Mouse (Mus musculus) hindbrain, embryonic 12.5 days (tissue): ENCODE results near the gene Ppm1a. TPM values are rescaled to one million over a fixed set of nuclear protein-coding genes. Genes with fewer than 3 reads are reported as not detected.

Experiments
- ATAC-seq: fragments of 200-750 bp; cut with Nextera tagmentation; 2 replicates; pipeline ENCODE4 v1.8.0; 2017; ENCODE audit warnings: moderate TSS enrichment; ENCODE audit not compliant: low FRiP score
- H3K27ac ChIP-seq: fragments of 300-500 bp; sonication (generic); 2 replicates; pipeline ENCODE4 v1.5.1; 2016; ENCODE audit warnings: mild to moderate bottlenecking
- H3K27me3 ChIP-seq: fragments of 300-500 bp; sonication (generic); 2 replicates; pipeline ENCODE4 v1.6.1; 2016; ENCODE audit warnings: mild to moderate bottlenecking
- H3K36me3 ChIP-seq: fragments of 300-500 bp; sonication (generic); 2 replicates; pipeline ENCODE4 v1.6.1; 2016; ENCODE audit warnings: mild to moderate bottlenecking
- H3K4me1 ChIP-seq: fragments of 300-500 bp; sonication (generic); 2 replicates; pipeline ENCODE4 v1.6.1; 2016
- H3K4me2 ChIP-seq: fragments of 300-500 bp; sonication (generic); replicated peaks from 2 replicates; pipeline ENCODE4 v1.6.1; 2016; ENCODE audit warnings: mild to moderate bottlenecking
- H3K4me3 ChIP-seq: fragments of 300-500 bp; sonication (generic); 2 replicates; pipeline ENCODE4 v1.5.1; 2016; ENCODE audit warnings: mild to moderate bottlenecking
- H3K9ac ChIP-seq: fragments of 300-500 bp; sonication (generic); 2 replicates; pipeline ENCODE4 v1.6.1; 2016; ENCODE audit warnings: mild to moderate bottlenecking, moderate library complexity
- H3K9me3 ChIP-seq: fragments of 300-500 bp; sonication (generic); replicated peaks from 2 replicates; pipeline ENCODE4 v1.6.1; 2016; ENCODE audit warnings: mild to moderate bottlenecking
- WGBS: fragments of 180-500 bp; shearing (Covaris S2); methylation state at CpG from one replicate; pipeline ENCODE4 v1.1.7; 2016; 5-methylcytosine and 5-hydroxymethylcytosine counted together
- polyA plus RNA-seq: library from polyadenylated mRNA; unstranded; fragments of >200 nt; fragmentation: Nextera tagmentation; extraction: Ambion mirVana; gene quantifications from 2 replicates; pipeline ENCODE4 v1.2.1, GENCODE M21; 2016

The Ppm1a gene
- polyA plus RNA-seq, 1 experiment from 2014 or later: 88.2 TPM

DNA sequence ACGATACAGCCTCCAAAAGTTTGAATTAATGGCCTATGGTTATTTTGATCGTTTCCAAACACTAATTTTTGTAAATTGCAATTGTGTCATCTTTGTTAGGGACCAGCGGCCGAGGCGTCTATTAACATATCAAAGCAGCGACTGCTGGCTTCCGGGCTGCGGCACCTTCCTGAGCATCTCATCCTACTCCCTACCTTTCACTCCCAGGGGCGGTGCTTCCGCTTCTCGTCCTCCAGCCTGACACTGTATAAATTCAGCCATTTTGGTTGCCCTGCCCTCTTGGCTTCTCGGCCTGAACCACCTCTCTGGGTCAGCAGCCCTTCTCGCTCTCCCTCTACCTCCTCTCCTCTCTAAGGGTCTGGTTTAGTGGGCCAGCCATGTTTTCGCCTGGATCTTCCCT is 11.8 kb upstream of the Ppm1a start:
- Histone ChIP-seq H3K4me2 (no peak overlapping the region), H3K27me3 (no peaks in the 10 kb centered on the region), H3K9ac (no peak overlapping the region), H3K4me3 (no peak overlapping the region), H3K9me3 (no peaks in the 10 kb centered on the region), H3K27ac (no peak overlapping the region), H3K4me1 (no peaks in the 10 kb centered on the region), H3K36me3 (no peaks in the 10 kb centered on the region)
- 58% methylated on average over 14 of the region's 14 CpGs for WGBS
- no peak for ATAC-seq

GRCm38 (mm10) chr12:72748341-72748740 is 8.9 kb upstream of the Ppm1a start:
- no peak for ATAC-seq
- H3K9ac ChIP-seq: no peak overlapping the region
- H3K9me3 ChIP-seq: no peaks in the 10 kb centered on the region
- no peaks in the 10 kb centered on the region for H3K27me3 ChIP-seq
- H3K4me1 ChIP-seq: no peaks in the 10 kb centered on the region
- H3K36me3 ChIP-seq: no peaks in the 10 kb centered on the region
- H3K4me3 ChIP-seq: no peak overlapping the region
- H3K4me2 ChIP-seq: no peak overlapping the region
- H3K27ac ChIP-seq: no peak overlapping the region
- 64% methylated on average over 4 of the region's 4 CpGs for WGBS

DNA sequence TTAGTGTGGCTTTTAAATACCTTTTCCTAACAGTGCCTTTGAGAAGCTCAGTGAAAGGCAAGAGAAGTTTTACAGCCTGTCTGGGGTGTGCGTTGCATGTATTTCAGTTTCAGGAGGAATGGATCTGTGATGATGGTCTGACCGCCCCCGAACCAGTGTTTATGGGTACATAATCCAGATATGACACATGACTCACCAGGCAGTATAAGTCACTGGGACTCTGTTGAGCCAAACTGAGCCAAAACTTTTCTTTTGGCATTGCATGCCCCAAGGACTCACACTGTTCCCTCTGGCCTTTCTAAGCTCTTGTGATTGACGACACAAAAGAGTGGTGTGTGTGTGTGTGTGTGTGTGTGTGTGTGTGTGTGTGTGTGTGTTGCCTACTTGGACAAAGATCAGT is 8.4 kb upstream of the Ppm1a start:
- Histone ChIP-seq H3K4me3 (no peak overlapping the region), H3K9ac (no peak overlapping the region), H3K27ac (no peak overlapping the region), H3K4me2 (no peak overlapping the region), H3K27me3 (no peaks in the 10 kb centered on the region), H3K36me3 (no peaks in the 10 kb centered on the region), H3K9me3 (no peaks in the 10 kb centered on the region), H3K4me1 (no peaks in the 10 kb centered on the region)
- WGBS: 71% methylated on average over 4 of the region's 4 CpGs
- ATAC-seq: no peak

GRCm38 (mm10) chr12:72749500-72749899 is 7.8 kb upstream of the Ppm1a start:
- Histone ChIP-seq H3K9ac (no peak overlapping the region), H3K4me3 (no peak overlapping the region), H3K36me3 (no peaks in the 10 kb centered on the region), H3K4me1 (no peaks in the 10 kb centered on the region), H3K4me2 (no peak overlapping the region), H3K27ac (no peak overlapping the region), H3K9me3 (no peaks in the 10 kb centered on the region), H3K27me3 (no peaks in the 10 kb centered on the region)
- WGBS: 86% methylated on average over 2 of the region's 2 CpGs
- no peak for ATAC-seq

DNA sequence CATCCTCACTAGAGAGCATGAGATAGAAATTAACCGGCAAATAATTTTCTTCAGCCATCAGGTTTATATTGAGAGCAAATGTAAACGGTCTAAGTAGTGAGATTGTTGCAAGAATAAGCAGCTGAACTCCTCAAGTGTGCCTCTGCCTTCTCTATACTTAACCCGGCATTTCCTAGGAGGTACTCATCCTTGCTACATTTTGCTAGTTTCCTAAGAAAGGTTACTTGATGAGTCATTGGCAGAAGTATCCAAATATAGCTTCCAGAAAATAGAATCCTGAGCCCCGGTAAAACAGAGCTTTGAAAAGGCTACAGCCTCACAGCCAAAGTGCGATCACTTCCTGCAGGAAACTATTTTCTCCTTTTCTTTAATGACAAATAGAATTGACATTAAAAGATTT is 7.2 kb upstream of the Ppm1a start:
- no peak overlapping the region for H3K4me3 ChIP-seq
- no peaks in the 10 kb centered on the region for H3K4me1 ChIP-seq
- no peaks in the 10 kb centered on the region for H3K36me3 ChIP-seq
- no peak overlapping the region for H3K9ac ChIP-seq
- no peaks in the 10 kb centered on the region for H3K9me3 ChIP-seq
- 91% methylated on average over 5 of the region's 5 CpGs for WGBS
- H3K27me3 ChIP-seq: no peaks in the 10 kb centered on the region
- H3K4me2 ChIP-seq: no peak overlapping the region
- ATAC-seq: no peak
- H3K27ac ChIP-seq: no peak overlapping the region

DNA sequence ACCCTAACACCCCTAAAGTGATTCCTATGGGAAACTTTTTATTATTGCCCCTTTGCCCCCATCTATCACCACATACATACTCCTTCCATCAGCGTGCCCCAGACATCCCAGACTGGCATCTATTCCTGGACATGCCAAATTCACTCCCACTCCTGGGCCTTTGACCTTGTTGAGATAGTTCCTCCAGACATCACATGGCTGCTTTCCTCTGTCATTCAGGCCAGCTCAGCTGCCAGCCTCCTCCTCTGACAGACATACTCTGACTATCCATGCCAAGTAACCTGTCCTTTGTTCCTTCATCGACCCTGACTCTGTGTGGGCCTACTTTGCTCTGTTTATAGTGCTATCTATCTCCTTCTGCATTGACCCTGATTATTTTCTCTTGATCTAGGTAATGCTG is 6.6 kb upstream of the Ppm1a start:
- Histone ChIP-seq H3K27ac (no peak overlapping the region), H3K4me2 (no peak overlapping the region), H3K4me1 (no peaks in the 10 kb centered on the region), H3K9ac (no peak overlapping the region), H3K9me3 (no peaks in the 10 kb centered on the region), H3K36me3 (no peaks in the 10 kb centered on the region), H3K4me3 (no peak overlapping the region), H3K27me3 (no peaks in the 10 kb centered on the region)
- ATAC-seq: no peak
- WGBS: 87% methylated on average over 2 of the region's 2 CpGs

DNA sequence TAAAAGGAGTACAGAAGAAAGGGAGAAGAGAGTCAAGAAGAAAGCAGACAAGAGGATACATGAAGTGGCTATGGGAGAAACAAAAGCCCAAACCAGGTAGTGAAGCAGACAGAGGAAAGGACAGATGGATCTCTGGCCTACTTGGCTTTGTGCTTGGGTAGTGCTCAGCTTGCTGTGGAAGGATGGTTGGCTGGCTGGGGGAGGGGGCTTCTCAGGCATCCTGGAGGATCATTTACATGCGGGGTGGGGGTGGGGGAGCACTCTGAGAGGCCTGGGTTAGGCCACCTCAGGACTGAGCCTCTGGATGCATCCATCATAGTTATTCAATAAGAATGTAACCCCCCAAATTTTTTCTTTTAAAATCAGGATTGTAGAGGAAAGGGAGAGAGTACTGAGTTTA is 341 bp downstream of the Ppm1a start:
- H3K4me3 ChIP-seq: no peak overlapping the region
- no peak for ATAC-seq
- no peaks in the 10 kb centered on the region for H3K9me3 ChIP-seq
- no peak overlapping the region for H3K27ac ChIP-seq
- H3K27me3 ChIP-seq: no peaks in the 10 kb centered on the region
- H3K9ac ChIP-seq: no peak overlapping the region
- no peaks in the 10 kb centered on the region for H3K36me3 ChIP-seq
- 0% methylated on average over 1 of the region's 1 CpGs for WGBS
- H3K4me2 ChIP-seq: no peak overlapping the region
- peaks cover 12% of the 10 kb centered on the region for H3K4me1 ChIP-seq

DNA sequence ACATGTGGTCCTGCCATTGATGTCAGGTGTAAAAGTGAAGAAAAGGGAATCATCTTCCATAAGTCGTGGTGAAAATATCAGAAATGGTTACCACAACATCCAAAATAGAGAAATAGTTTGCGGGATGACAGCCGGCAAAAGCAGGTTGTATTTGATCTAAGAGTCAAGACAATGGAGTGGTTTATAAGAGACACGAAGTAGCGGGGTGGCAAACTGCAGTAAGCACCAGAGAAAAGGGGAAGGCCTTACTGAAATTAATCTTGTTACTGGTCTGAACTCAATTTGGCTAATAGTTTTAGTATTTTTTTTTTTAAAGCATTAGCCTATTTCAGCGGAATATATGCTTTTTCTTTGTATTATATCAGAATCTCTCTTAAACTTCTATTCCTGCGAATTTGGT is 2.7 kb downstream of the Ppm1a start:
- no peak overlapping the region for H3K9ac ChIP-seq
- ATAC-seq: no peak
- H3K27ac ChIP-seq: peak overlapping the region; percentile 98
- H3K36me3 ChIP-seq: no peaks in the 10 kb centered on the region
- WGBS: 14% methylated on average over 7 of the region's 7 CpGs
- no peaks in the 10 kb centered on the region for H3K27me3 ChIP-seq
- H3K9me3 ChIP-seq: no peaks in the 10 kb centered on the region
- peak overlapping the region; percentile 97 for H3K4me3 ChIP-seq
- H3K4me2 ChIP-seq: peak overlapping the region; percentile 67
- H3K4me1 ChIP-seq: peaks cover 25% of the 10 kb centered on the region

GRCm38 (mm10) chr12:72760376-72761229 is 3.3 kb downstream of the Ppm1a start:
- H3K4me2 ChIP-seq: peak overlapping the region; percentile 67
- peak overlapping the region; percentile 97 for H3K4me3 ChIP-seq
- H3K9ac ChIP-seq: peak overlapping the region; percentile 99
- peak; percentile 94 for ATAC-seq
- H3K4me1 ChIP-seq: peaks cover 25% of the 10 kb centered on the region
- H3K36me3 ChIP-seq: no peaks in the 10 kb centered on the region
- peak overlapping the region; percentile 98 for H3K27ac ChIP-seq
- WGBS: under 1% methylated on average over 69 of the region's 78 CpGs
- H3K9me3 ChIP-seq: no peaks in the 10 kb centered on the region
- no peaks in the 10 kb centered on the region for H3K27me3 ChIP-seq

DNA sequence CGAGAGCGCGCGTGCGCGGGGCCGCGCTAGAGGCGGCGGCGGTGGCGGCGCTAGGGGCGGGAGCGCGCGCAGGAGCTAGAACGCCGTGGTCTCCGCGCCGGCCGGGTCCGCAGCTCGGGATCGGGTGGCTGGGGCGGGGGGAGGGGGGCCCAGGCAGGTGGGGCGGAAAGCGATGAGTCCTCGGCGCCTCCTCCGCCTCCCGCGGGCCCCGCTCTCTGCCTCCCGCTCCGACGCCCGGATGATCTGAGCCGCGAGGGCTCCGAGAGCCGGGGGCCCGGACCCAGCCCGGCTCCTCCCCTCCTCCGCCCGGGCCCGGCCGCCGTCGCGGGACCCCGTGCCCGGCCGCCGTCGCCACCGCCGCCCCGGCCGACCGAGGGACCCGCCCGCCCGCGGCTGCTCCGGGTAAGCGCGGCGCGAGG is 4.0 kb downstream of the Ppm1a start:
- peak overlapping the region; percentile 98 for H3K27ac ChIP-seq
- ATAC-seq: peak; percentile 77
- H3K9me3 ChIP-seq: no peaks in the 10 kb centered on the region
- peak overlapping the region; percentile 99 for H3K9ac ChIP-seq
- WGBS: under 1% methylated on average over 28 of the region's 71 CpGs
- H3K4me2 ChIP-seq: peak overlapping the region; percentile 67
- H3K4me3 ChIP-seq: peak overlapping the region; percentile 97
- H3K27me3 ChIP-seq: no peaks in the 10 kb centered on the region
- peaks cover 25% of the 10 kb centered on the region for H3K4me1 ChIP-seq
- no peaks in the 10 kb centered on the region for H3K36me3 ChIP-seq

GRCm38 (mm10) chr12:72761649-72762261 is 4.5 kb downstream of the Ppm1a start:
- Histone ChIP-seq H3K36me3 (no peaks in the 10 kb centered on the region), H3K4me3 (peak overlapping the region; percentile 97), H3K4me1 (peaks cover 23% of the 10 kb centered on the region), H3K27me3 (no peaks in the 10 kb centered on the region), H3K27ac (peak overlapping the region; percentile 98), H3K9me3 (no peaks in the 10 kb centered on the region), H3K9ac (peak overlapping the region; percentile 99), H3K4me2 (peak overlapping the region; percentile 67)
- peak; percentile 71 for ATAC-seq
- WGBS: 0% methylated on average over 22 of the region's 43 CpGs

DNA sequence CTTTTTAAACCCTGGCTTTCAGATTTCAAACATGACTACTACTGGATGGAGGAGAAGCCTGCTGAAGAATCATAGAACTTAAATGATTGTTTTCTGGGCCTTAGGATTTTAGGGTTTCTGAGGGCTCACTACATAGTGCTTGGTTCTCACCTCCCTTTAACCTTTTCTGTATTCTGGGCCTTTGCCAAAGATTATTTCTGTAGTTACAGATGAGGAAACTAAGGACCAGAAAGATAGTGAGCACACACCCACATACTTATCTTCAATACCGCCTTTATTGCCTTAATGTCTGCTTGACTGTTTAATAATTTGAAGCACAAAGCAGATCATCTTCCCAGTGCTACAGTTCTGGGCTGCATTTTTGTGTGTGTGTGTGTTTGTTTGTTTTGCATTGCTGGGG is 5.2 kb downstream of the Ppm1a start:
- peak overlapping the region; percentile 67 for H3K4me2 ChIP-seq
- no peak overlapping the region for H3K27ac ChIP-seq
- ATAC-seq: no peak
- peaks cover 17% of the 10 kb centered on the region for H3K4me1 ChIP-seq
- H3K9me3 ChIP-seq: no peaks in the 10 kb centered on the region
- WGBS: 74% methylated on average over 1 of the region's 1 CpGs
- H3K36me3 ChIP-seq: no peaks in the 10 kb centered on the region
- H3K4me3 ChIP-seq: peak overlapping the region; percentile 97
- H3K9ac ChIP-seq: peak overlapping the region; percentile 99
- no peaks in the 10 kb centered on the region for H3K27me3 ChIP-seq

DNA sequence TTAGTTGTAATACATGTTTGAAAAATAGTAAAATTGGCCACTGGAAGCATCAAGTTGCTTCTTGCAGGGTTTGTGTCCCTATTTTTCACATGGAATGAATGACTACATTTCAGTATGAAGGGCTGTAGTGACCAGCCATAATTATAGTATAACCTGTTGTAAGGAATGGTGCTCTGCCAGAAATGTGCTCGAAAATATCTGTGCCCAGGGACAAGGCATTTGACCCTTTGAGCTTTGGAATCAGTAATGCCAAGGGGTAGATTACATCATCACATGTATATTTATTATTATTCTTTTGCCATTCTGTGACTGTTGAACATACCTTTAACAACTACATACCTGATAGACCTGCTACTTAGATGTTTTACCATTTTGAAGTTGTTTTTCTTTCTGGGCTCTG is 5.9 kb downstream of the Ppm1a start:
- H3K27ac ChIP-seq: no peak overlapping the region
- WGBS: 53% methylated on average over 1 of the region's 1 CpGs
- no peaks in the 10 kb centered on the region for H3K36me3 ChIP-seq
- H3K9ac ChIP-seq: no peak overlapping the region
- H3K4me1 ChIP-seq: peaks cover 15% of the 10 kb centered on the region
- H3K4me3 ChIP-seq: no peak overlapping the region
- no peak for ATAC-seq
- peak overlapping the region; percentile 67 for H3K4me2 ChIP-seq
- H3K27me3 ChIP-seq: no peaks in the 10 kb centered on the region
- no peaks in the 10 kb centered on the region for H3K9me3 ChIP-seq
